Mouse (Mus musculus): ENCODE data around the gene Kctd3. TPM values are rescaled to one million over a fixed set of nuclear protein-coding genes. Genes with fewer than 3 reads are reported as not detected.

Gene Kctd3
- total RNA-seq, 2 experiments from 2014 or later: 110 to 113 TPM

DNA sequence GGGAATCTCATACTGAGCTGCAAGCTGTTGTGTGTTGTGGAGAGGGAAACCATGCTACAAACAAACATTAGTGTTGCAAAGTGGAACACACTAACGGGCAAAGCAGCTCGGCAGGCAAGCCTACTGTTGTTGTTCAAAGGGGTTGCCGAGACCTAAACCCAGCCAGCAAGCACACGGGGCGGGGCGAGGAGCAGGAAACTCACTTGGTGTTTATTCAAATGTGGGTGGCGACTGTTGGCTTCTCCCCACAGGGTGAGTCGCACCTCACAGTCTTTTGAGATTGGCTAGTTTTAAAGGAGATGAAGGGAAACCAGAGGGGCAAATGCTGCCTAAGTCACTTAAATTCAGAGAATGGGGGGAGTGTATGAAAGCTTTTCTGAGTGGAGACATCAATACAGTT, 62.3 kb downstream of the Kctd3 start:
- intact Hi-C loops (cut with DNase I): no loop called here

DNA sequence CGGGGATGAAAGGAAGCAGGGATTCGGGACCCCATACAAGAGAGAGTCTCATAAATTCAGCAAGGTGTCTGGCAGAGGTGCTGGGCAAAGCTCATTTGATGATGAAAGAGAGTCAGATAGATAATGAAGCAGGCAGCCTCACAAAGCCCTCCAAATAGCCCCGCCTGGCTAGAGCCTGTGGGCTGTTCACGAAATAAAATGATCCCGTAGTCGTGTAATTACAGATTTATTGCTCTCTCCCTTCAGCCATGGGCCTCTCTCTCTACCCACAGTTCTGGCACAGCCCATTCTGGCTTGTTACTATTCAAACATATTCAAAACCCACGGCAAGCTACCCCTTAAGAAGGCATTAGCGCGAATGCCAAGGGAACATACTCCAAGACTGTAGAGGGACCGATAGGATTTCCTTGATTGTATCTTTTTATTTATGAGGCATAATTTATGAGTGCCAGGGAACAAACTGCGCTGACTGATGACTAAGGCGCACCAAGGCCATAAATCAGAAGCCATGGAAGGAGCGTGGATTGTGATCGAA, 70.3 kb downstream of the Kctd3 start:
- no peak for DNase-seq (ENCODE audit: low spot score in 2 of 2)
- intact Hi-C loops (cut with DNase I): no loop called here

More for the DNA sequence above, 62.3 kb downstream of the Kctd3 start:
- no peak for DNase-seq (ENCODE audit: low spot score in 2 of 2)

All from left cerebral cortex, postnatal 14 days (tissue).